Mouse (Mus musculus): ENCODE measurements around the gene Slamf9. TPM values are rescaled to one million over a fixed set of nuclear protein-coding genes. Genes with fewer than 3 reads are reported as not detected.

Slamf9 gene
- polyA plus RNA-seq, 1 experiment from 2014 or later = 0.15 TPM

DNA sequence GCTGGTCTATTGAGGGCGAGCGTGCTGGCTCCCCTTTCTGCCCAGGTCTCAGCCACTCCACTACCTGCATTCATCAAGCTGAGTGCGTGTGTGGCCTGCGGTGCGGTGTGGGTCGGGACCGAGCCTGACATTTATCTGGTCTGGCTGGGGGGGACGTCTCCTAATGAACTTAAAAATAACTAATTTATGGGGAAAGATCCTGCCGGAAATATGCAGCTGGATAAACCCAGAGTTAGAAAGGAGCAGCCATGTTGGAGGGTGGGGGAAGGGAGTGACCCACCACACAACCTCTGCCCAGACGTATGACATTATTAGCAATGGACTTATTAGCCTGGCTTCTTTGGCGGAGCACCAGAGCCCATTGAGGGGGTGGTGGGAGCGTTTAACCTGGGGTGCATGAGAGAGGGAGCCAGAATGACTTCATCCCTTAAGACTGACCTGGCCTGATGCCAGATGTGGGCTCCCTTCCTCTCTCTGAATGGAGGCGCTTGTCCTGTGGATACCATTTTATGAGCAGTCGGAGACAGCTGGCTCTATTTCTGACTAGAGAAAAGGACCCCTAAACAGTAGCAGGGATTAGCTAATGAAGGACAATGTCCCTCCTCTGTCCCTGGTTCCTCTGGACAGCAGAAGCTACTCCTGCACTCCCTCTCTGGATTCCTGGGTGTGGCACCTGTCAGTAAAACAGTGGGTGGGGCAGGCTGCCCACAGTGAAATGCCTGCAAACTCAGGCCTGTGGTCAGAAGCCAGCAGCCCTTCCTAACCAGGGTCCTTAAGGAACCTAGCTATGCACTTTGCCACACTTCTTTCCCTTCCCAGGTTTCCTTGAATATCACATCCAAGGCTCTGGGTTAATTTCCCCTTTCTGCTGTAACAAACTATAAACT, 28.2 kb downstream of the Slamf9 start:
- peak; percentile 46; the same call in 1 of the 2 replicates for ATAC-seq (ENCODE audit: low FRiP score)
- WGBS = 32% methylated on average over 14 of the region's 14 CpGs
- Histone ChIP-seq H3K27me3 (ENCODE audit: control insufficient read depth, insufficient read depth, low read length) (peaks cover 37% of the 10 kb centered on the region), H3K9me3 (ENCODE audit: control insufficient read depth, low read length) (no peaks in the 10 kb centered on the region), H3K36me3 (replicated peaks; ENCODE audit: control insufficient read depth, insufficient read depth) (peaks cover 9% of the 10 kb centered on the region), H3K27ac (no peak overlapping the region; the same call in 1 of the 2 replicates), H3K4me3 (replicated peaks; ENCODE audit: low read length) (no peak overlapping the region), H3K4me2 (replicated peaks) (peak overlapping the region; percentile 51), H3K4me1 (replicated peaks; ENCODE audit: control insufficient read depth, insufficient read depth, low read length) (peaks cover 38% of the 10 kb centered on the region), H3K9ac (no peak overlapping the region)
- no peak for DNase-seq (ENCODE audit: low spot score)

DNA sequence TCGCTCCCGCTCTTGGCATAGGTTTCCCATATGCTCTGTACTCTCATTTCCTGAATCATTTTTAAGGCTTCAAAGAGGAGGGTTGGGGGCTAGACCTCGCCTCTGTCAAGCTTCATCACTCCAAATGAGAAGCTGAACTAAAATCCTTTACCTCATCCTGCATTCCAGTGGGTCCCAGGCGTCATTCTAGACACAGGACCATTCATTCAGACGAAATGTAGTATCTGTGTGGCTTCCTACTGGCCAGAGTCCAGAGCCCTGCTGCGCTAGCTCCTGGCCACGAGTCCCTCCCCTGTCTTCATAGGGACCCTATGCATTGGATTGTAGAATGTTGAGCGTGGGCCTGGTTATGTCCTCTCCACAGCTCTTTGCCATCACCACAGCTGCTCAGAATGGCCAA, 29.6 kb downstream of the Slamf9 start:
- peaks cover 28% of the 10 kb centered on the region for H3K27me3 ChIP-seq (ENCODE audit: control insufficient read depth, insufficient read depth, low read length)
- peaks cover 38% of the 10 kb centered on the region for H3K4me1 ChIP-seq (replicated peaks; ENCODE audit: control insufficient read depth, insufficient read depth, low read length)
- H3K4me3 ChIP-seq (replicated peaks; ENCODE audit: low read length) = no peak overlapping the region
- DNase-seq (ENCODE audit: low spot score) = no peak
- no peak overlapping the region for H3K27ac ChIP-seq
- 75% methylated on average over 8 of the region's 8 CpGs for WGBS
- H3K4me2 ChIP-seq (replicated peaks) = no peak overlapping the region
- H3K9me3 ChIP-seq (ENCODE audit: control insufficient read depth, low read length) = no peaks in the 10 kb centered on the region
- no peak for ATAC-seq (ENCODE audit: low FRiP score)
- no peak overlapping the region for H3K9ac ChIP-seq
- no peaks in the 10 kb centered on the region for H3K36me3 ChIP-seq (replicated peaks; ENCODE audit: control insufficient read depth, insufficient read depth)

DNA sequence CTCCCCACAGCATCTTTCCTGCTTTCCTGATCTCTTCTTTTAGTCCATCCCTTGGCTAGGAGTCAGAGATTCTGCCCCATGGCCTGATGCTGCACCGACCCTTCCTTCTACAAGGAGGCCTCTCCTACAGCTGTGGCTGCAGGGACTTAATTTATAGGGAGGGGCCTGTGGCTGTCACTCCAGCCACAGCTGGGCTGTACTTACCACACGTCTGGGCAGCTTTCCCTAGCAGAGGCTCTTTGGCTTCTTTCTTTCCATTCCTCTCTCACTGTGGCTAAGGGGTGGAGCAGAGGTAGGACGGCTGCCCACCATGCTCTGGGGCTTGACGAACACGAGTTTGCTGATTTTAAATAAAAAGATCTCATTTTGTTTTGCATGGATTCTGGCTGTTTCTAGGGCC, 31.8 kb downstream of the Slamf9 start:
- no peak for DNase-seq (ENCODE audit: low spot score)
- Histone ChIP-seq H3K4me3 (replicated peaks; ENCODE audit: low read length) (no peak overlapping the region), H3K4me2 (replicated peaks) (no peak overlapping the region), H3K27me3 (ENCODE audit: control insufficient read depth, insufficient read depth, low read length) (peaks cover 5% of the 10 kb centered on the region), H3K9me3 (ENCODE audit: control insufficient read depth, low read length) (no peaks in the 10 kb centered on the region), H3K9ac (no peak overlapping the region), H3K4me1 (replicated peaks; ENCODE audit: control insufficient read depth, insufficient read depth, low read length) (peaks cover 21% of the 10 kb centered on the region), H3K27ac (no peak overlapping the region), H3K36me3 (replicated peaks; ENCODE audit: control insufficient read depth, insufficient read depth) (no peaks in the 10 kb centered on the region)
- WGBS = 60% methylated on average over 5 of the region's 5 CpGs
- ATAC-seq (ENCODE audit: low FRiP score) = no peak

DNA sequence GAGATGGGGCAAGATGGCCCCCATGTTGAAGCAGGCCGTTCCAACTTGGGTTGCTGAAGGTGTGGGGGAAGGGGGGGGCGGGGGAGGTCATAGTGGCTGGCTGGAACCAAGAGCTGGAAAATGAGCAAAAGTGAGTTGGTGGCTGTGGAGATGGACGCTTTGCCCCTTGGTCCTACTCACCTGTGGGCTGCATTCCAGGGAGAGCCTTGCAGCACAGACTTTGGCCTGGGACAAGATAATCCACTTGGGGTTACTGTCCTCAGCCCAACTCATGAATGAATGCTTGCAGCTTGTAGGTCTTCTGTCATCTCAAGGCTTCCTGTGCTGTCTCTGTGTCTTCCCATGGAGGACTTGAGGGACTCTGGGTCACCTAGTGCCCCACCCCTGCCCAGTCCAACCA, 32.5 kb downstream of the Slamf9 start:
- no peaks in the 10 kb centered on the region for H3K27me3 ChIP-seq (ENCODE audit: control insufficient read depth, insufficient read depth, low read length)
- DNase-seq (ENCODE audit: low spot score) = no peak
- no peak overlapping the region for H3K9ac ChIP-seq
- no peak overlapping the region for H3K4me3 ChIP-seq (replicated peaks; ENCODE audit: low read length)
- ATAC-seq (ENCODE audit: low FRiP score) = no peak
- H3K4me1 ChIP-seq (replicated peaks; ENCODE audit: control insufficient read depth, insufficient read depth, low read length) = peaks cover 14% of the 10 kb centered on the region; the same call in 1 of the 2 replicates
- H3K4me2 ChIP-seq (replicated peaks) = no peak overlapping the region
- no peaks in the 10 kb centered on the region for H3K36me3 ChIP-seq (replicated peaks; ENCODE audit: control insufficient read depth, insufficient read depth)
- H3K9me3 ChIP-seq (ENCODE audit: control insufficient read depth, low read length) = no peaks in the 10 kb centered on the region
- no peak overlapping the region for H3K27ac ChIP-seq
- 94% methylated on average over 3 of the region's 3 CpGs for WGBS

DNA sequence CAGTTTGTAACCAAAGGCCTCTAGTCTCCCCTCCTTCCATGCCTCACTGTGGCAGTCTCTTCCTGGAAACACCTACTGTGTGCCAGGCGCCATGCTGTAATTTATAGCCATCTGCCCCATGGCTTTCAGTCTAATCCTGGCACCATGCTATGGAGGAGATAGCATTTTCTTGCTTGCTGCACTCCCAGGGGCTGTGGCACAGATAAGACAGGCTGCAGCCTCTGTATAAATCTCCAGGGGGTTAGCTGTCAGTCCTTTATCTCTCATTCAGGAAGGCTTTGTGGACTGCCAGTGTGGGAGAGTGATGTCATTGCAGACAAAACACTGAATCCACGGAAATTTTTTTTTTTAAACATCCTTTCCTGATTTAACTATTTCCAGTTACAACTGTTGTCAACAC, 33.0 kb downstream of the Slamf9 start:
- H3K27me3 ChIP-seq (ENCODE audit: control insufficient read depth, insufficient read depth, low read length) = no peaks in the 10 kb centered on the region

DNA sequence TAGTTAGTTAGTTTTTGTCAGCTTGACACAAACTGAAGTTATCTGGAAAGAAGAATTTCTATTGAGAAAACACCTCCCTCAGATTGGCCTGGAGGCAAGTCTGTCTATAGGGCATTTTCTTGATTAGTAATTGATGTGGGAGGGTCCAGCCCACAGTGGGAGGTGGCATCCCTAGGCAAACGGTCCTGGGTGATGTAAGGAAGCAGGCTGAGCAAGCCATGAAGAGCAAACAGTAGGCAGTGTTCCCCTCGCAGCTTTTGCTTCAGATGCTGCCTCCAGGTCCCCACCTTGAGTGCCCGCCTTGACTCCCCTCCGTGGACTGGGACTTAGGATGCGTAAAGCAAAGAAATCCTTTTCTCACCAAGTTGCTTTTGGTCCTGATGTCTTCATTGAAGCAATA, 34.1 kb downstream of the Slamf9 start:
- ATAC-seq (ENCODE audit: low FRiP score) = no peak
- DNase-seq (ENCODE audit: low spot score) = no peak
- no peak overlapping the region for H3K27ac ChIP-seq
- H3K36me3 ChIP-seq (replicated peaks; ENCODE audit: control insufficient read depth, insufficient read depth) = no peaks in the 10 kb centered on the region
- WGBS = 80% methylated on average over 5 of the region's 5 CpGs
- H3K9ac ChIP-seq = no peak overlapping the region
- no peaks in the 10 kb centered on the region for H3K27me3 ChIP-seq (ENCODE audit: control insufficient read depth, insufficient read depth, low read length)
- H3K4me3 ChIP-seq (replicated peaks; ENCODE audit: low read length) = no peak overlapping the region
- 0 out of 2 replicates have a peak, but pooled peaks cover 7% of the 10 kb centered on the region for H3K4me1 ChIP-seq (replicated peaks; ENCODE audit: control insufficient read depth, insufficient read depth, low read length)
- H3K9me3 ChIP-seq (ENCODE audit: control insufficient read depth, low read length) = no peaks in the 10 kb centered on the region
- H3K4me2 ChIP-seq (replicated peaks) = no peak overlapping the region

More for the DNA sequence above, 33.0 kb downstream of the Slamf9 start:
- Histone ChIP-seq H3K4me1 (replicated peaks; ENCODE audit: control insufficient read depth, insufficient read depth, low read length) (peaks cover 14% of the 10 kb centered on the region; the same call in 1 of the 2 replicates), H3K36me3 (replicated peaks; ENCODE audit: control insufficient read depth, insufficient read depth) (no peaks in the 10 kb centered on the region), H3K4me3 (replicated peaks; ENCODE audit: low read length) (no peak overlapping the region), H3K4me2 (replicated peaks) (no peak overlapping the region), H3K27ac (no peak overlapping the region), H3K9ac (no peak overlapping the region), H3K9me3 (ENCODE audit: control insufficient read depth, low read length) (no peaks in the 10 kb centered on the region)
- WGBS = 44% methylated on average over 2 of the region's 2 CpGs
- ATAC-seq (ENCODE audit: low FRiP score) (no peak), DNase-seq (ENCODE audit: low spot score) (no peak)

DNA sequence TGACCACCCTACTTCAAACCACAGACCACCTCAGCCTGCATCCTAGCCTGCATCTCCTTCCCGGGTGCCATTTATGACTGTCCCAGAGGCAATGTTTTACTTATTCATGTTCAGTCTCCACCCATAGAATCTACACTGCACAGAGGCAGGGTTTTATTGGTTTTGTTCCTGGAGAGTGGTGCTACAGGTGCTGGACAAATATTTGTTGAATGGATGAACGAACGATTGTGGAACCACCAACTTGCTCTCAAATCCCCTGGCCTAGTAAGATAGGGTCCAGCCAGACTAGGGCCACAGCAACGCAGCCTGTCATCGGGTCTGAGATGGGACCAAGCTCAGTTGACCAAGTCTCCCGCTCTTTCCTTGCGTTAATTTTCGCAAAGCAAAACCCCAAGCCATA, 34.8 kb downstream of the Slamf9 start:
- Histone ChIP-seq H3K9ac (no peak overlapping the region), H3K4me3 (replicated peaks; ENCODE audit: low read length) (no peak overlapping the region), H3K9me3 (ENCODE audit: control insufficient read depth, low read length) (no peaks in the 10 kb centered on the region), H3K36me3 (replicated peaks; ENCODE audit: control insufficient read depth, insufficient read depth) (no peaks in the 10 kb centered on the region), H3K4me2 (replicated peaks) (no peak overlapping the region), H3K4me1 (replicated peaks; ENCODE audit: control insufficient read depth, insufficient read depth, low read length) (0 out of 2 replicates have a peak, but pooled peaks cover 4% of the 10 kb centered on the region), H3K27ac (no peak overlapping the region), H3K27me3 (ENCODE audit: control insufficient read depth, insufficient read depth, low read length) (no peaks in the 10 kb centered on the region)
- ATAC-seq (ENCODE audit: low FRiP score) (no peak), DNase-seq (ENCODE audit: low spot score) (no peak)
- WGBS = 47% methylated on average over 8 of the region's 8 CpGs

DNA sequence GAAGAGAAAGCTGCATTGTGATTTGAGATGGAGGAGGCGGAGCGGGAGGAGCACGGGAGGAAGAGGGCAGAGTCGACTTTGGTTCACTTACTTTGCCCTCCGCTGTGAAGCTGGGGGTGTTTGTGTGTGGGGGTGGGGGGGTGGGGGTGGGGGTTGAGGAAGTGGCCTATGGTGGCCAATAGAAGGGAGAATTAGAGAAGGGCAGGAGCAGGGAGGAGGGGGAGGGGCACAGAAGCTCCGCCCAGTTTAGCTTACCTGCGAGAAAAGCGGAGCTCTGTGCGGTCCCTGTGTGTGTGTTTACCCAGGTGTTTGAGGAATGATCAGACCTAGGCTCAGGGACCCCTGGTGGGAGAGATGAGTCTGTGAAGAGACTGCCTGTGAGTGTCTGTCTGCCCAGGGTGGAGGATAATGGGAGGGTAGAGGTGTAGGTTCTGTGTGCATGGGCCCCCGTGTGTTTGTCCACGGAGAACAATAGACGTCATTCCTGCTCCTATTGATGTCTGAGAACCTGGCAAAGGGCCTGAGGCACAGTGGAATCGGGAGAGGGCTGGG, 35.3 kb downstream of the Slamf9 start:
- Histone ChIP-seq H3K27ac (no peak overlapping the region), H3K4me2 (replicated peaks) (no peak overlapping the region), H3K9ac (no peak overlapping the region), H3K27me3 (ENCODE audit: control insufficient read depth, insufficient read depth, low read length) (no peaks in the 10 kb centered on the region), H3K4me3 (replicated peaks; ENCODE audit: low read length) (no peak overlapping the region), H3K9me3 (ENCODE audit: control insufficient read depth, low read length) (no peaks in the 10 kb centered on the region), H3K4me1 (replicated peaks; ENCODE audit: control insufficient read depth, insufficient read depth, low read length) (0 out of 2 replicates have a peak, but pooled peaks cover 4% of the 10 kb centered on the region), H3K36me3 (replicated peaks; ENCODE audit: control insufficient read depth, insufficient read depth) (no peaks in the 10 kb centered on the region)
- ATAC-seq (ENCODE audit: low FRiP score) (peak; percentile 32; the same call in 1 of the 2 replicates), DNase-seq (ENCODE audit: low spot score) (no peak)
- WGBS = 30% methylated on average over 13 of the region's 13 CpGs

DNA sequence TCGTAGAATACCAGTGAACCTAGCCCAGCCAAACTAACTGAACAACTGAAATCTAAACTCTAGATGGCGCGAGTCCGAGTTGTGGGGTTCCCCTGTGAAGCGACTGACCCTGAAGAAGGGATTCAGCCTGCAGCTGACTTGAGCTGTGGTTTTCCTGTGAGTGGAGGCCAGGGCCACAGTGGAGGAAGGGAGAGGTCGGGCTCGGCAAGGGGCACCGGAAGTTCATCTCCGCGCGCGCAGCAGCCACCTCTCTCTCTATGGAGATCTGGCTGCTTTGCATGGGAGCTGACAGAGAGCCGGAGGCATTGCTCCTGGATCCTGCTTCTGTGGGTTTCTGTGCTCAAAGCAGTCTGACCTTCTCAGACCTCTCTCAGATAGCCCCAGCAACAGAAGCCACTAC, 37.8 kb downstream of the Slamf9 start:
- DNase-seq (ENCODE audit: low spot score) = no peak
- Histone ChIP-seq H3K4me2 (replicated peaks) (peak overlapping the region; percentile 17; the same call in 1 of the 2 replicates), H3K27me3 (ENCODE audit: control insufficient read depth, insufficient read depth, low read length) (no peaks in the 10 kb centered on the region), H3K9me3 (ENCODE audit: control insufficient read depth, low read length) (peaks cover 5% of the 10 kb centered on the region; the same call in 1 of the 2 replicates), H3K4me3 (replicated peaks; ENCODE audit: low read length) (no peak overlapping the region), H3K27ac (no peak overlapping the region), H3K4me1 (replicated peaks; ENCODE audit: control insufficient read depth, insufficient read depth, low read length) (0 out of 2 replicates have a peak, but pooled peaks cover 7% of the 10 kb centered on the region), H3K36me3 (replicated peaks; ENCODE audit: control insufficient read depth, insufficient read depth) (no peaks in the 10 kb centered on the region), H3K9ac (no peak overlapping the region)
- no peak for ATAC-seq (ENCODE audit: low FRiP score)
- 31% methylated on average over 13 of the region's 13 CpGs for WGBS

Measured in hindbrain, embryonic 14.5 days (tissue).